Mouse (Mus musculus) spleen, adult 2 months (tissue): ENCODE measurements around the gene Mylk3.

Source experiments
- CTCF ChIP-seq: fragments of 200-500 bp; IDR thresholded peaks from 2 replicates; pipeline ENCODE4 v1.5.1; 2011; ENCODE audit warnings: mild to moderate bottlenecking, inconsistent platforms; ENCODE audit not compliant: insufficient read depth, insufficient read length, insufficient replicate concordance; ENCODE audit errors: extremely low read depth
- POLR2A ChIP-seq: fragments of 200-500 bp; IDR thresholded peaks from 2 replicates; pipeline ENCODE4 v1.6.1; 2011; ENCODE audit warnings: low read depth, low read length, inconsistent platforms

GRCm38 (mm10) chr8:85373435-85374039 lies 12.6 kb downstream of the Mylk3 start:
- TF ChIP-seq CTCF (no peak), POLR2A (no peak)
